Mouse (Mus musculus): Measurements from ENCODE around the gene Sirt2. TPM values are rescaled to one million over a fixed set of nuclear protein-coding genes. Genes with fewer than 3 reads are reported as not detected.

Sirt2 gene
- total RNA-seq, 2 experiments from 2014 or later, result 325 to 336 TPM

DNA sequence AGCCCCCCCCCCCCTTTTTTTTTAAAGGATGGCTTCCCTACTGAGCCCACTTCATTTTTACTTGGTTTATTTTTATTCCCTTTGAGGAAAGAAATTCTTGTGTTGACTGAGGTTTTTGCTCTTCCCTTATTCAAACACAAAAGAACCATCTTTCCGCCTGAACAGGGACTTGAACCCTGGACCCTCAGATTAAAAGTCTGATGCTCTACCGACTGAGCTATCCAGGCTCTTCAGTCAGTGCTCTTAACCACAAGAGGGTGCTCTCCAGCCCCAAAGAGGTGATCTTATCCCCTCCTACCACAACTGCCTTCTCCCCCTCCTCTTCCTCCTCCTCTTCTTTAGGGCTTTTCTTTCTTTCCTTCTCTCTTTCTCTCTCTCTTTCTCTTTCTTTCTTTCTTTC is 27.3 kb downstream of the Sirt2 start:
- DNase-seq (ENCODE audit: low spot score in 2 of 2), result no peak

DNA sequence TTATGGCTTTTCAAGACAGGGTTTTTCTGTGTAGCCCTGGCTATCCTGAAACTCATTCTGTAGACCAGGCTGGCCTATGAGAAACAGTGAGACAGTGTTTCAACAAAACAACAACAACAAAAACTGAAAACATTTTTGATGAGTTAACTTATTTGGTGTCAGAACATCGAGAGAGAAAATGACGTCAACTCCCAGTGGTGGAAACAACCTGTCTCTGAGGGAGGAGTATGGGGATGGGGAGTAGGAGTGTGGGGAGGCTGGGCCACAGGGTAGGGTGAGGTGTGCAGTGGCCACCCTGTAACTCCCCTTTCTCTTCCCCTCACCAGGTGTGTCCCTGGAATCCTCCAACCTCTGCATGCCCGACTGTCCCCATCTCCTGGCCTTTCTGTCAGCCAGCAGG is 28.0 kb downstream of the Sirt2 start:
- DNase-seq (ENCODE audit: low spot score in 2 of 2), result no peak

DNA sequence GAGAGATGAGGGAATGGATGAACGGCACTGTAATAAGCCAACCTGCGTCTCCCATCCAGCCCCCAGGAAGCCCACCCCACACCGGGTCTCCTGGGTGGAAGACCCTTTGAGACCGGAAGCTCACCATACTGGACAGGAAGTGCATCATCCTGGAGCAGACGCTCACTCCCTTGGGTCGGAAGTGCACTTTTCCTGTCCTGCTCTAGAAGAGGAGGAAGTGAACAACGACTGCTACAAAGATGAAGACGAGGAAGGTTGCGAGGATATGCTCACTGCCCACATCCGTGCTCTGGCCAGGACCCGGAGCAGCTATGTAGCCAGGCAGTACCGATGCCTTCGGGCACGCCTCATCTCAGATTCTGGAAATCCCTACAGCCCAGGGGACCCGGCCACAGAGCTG is 29.3 kb downstream of the Sirt2 start:
- no peak for DNase-seq (ENCODE audit: low spot score in 2 of 2)

DNA sequence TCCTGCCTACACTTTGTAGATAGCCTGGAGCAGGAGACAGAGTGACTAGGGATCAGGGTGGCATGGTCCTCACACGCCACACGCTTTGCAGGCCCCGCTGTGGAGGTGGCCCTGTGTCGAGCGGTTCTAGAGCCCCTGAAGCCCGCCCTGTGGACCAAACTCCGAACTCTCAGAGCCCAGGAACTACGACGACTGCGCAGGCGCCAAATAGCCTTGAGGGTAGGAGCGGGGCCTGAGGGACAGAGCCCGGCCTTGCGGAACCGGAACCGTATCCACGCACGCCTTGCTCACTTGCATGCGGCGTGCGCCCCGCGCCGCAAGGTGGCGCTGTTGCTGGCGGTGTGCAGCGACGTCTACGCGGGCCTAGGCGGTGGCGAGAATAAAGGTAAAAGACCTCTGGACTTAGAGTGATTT is 30.0 kb downstream of the Sirt2 start:
- DNase-seq (ENCODE audit: low spot score in 2 of 2), result peak; percentile 65 to 68

DNA sequence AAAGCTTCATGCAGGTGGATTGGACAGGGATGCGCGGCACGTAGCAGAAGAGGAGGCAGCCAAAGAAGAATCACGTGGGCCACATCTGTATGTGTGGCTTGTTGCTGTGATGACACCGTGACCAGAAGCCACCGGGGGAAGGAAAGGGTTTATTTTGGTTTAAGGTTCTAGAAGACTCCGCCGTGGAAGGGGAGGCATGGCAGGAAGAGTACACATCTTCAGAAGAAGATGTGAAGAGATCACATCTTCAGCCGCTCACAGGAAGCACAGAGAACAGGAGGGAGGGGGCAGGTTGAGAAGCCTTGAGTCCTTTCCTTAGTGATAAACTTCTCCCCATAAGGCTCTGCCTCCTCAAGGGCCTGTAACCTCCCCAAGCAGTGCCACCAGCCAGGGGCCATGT is 33.5 kb downstream of the Sirt2 start:
- DNase-seq (ENCODE audit: low spot score in 2 of 2), result no peak

DNA sequence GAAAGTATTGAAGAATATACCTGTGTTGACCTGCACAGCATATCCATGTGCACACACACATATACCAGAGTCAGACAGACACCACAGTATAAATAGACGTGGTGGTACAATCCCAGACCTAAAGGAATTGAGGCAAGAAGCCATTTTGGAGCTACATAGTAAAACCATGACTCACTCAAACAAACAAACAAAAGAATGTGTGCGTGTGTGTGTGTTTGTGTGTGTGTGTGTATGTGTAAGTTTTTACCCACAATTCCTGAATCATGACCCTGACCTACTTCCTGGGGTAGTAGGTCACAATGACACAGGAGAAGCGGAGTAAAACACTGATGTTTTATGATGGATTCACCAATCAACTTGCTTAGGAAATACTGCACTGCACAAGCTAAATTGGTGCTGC is 34.9 kb downstream of the Sirt2 start:
- DNase-seq (ENCODE audit: low spot score in 2 of 2), result no peak

DNA sequence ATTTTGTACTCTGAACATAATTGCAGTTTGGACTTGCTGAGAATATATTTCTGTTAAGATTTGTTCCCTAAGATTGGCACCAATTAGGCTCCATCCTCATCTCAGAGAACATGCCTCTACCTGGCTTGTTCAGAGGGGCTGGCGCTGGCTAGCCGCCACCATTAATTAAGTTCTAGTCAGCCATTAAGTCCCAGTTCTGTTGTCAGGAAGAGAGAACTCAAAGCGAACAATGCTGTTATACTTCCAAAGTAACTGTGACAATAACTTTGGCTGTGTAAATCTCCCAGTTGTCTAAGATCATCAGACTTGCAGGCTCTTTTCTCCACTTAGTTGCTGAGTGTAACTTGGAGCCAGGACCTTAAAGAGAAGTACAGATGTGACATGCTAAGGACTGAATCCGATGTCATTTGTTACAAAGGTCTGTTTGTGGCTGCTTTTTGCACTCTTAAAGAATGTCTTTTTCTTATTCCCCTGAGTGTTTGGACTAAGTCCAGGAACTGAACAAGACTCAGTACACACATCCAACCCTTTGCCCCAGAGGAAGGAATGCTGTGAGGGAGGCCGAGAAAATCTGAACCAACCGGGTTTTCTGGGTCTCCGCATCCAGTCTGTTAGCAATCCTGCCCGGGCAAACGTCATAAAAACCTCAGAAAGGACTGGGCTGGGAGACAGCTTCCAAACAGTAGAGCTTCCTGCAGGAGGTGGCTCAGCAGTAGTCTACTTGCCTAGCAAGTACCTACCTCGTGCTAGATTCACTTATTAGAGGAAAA is 35.6 kb downstream of the Sirt2 start:
- no peak for DNase-seq (ENCODE audit: low spot score in 2 of 2)

DNA sequence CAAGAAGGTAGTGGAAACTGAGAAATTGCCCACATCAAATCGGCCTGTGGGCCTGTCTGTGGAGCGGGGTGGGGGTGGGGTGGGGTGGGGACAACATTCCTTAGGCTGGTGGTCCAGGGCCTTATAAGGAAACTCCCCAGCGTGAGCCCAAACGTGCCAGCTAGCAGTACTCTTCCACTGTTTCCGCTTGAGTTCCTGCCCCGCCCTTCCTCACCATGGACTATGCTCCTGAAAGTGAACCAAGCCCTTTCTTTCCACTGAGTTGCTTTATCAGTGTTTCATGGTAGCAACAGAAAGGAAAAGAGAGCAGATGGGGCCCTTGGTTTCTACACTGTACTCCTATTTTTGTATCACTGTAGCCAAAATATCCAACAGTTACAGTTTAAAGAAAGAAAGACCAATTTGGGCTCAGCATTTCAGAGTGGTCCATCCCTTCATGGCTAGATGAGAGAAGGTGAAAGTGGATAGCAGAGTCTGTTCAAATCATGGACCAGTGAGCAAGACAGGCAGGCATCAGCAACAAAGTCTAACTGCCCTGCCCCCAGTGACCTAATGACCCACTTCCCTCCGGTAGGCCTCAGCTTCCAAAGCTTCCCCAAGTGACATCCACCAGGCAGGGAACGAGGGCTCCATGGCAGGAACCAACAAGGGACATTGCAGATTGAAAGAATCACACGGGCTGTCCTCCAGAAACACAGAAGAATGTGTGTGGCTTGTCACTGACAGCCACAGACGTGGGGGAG is 36.5 kb downstream of the Sirt2 start:
- no peak for DNase-seq (ENCODE audit: low spot score in 2 of 2)

DNA sequence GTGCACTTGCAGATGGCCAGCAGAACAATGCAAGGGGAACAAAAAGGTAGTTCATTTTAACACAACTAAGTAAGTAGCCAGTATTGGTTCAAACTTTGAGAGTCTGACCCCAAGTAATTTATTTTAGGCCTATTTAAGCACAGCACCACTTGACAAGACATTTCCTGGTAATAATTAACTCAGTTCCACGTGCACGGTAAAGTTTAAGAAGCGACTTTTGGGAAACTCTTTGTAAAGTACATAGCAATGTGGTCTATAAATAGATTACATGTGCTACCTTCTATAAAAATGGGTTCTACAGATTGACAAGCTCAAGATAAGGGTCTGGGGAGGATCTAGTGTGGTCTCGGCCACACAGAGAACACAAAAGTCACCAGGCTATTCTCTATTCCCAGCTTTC is 37.2 kb downstream of the Sirt2 start:
- DNase-seq (ENCODE audit: low spot score in 2 of 2), result no peak

DNA sequence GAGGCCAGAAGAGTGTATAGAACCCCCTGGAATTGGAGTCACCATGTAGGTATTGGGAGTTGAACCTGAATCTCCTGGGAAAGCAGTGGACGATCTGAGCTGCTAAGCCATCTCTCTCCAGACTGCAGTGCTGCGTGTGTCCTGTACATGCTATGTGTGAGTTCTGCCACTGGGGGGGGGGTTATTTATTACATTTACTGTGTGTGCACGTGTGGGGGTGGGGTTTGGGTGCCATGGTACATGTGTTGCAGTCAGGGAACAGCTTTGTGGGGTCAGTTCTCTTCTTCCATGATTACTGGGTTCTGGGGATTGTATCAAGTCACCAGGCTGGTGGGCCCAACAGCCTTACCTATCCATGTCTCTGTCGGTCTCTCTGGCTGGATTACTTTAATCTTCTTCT is 40.3 kb downstream of the Sirt2 start:
- DNase-seq (ENCODE audit: low spot score in 2 of 2), result no peak

DNA sequence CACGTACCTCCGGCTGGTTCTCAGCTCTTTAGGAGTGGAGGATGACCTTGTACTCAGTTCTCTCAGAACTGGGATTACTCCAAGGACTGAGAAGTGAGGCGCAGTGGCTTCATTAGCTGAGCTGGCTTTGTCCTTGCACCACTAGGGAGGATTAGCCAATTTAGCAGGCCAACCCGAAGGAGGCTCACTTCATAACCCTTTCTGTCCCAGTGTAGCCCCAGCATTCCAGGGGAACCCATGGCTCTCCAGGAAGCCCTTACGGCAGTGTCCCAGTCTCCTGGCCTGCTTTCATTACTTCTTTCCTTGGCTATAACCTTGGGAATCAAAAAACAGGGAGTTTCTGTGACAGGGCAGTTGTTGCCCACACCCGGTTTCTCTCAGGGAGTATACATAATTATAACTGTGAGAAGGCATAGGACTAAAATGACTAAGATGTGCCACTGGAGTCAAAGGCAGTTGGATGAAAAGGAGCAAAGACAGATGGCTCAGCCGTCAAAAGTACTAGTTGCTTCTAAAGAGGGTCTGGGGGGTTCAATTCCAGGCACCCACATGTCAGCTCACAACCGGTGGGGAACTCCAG is 41.2 kb downstream of the Sirt2 start:
- no peak for DNase-seq (ENCODE audit: low spot score in 2 of 2)

DNA sequence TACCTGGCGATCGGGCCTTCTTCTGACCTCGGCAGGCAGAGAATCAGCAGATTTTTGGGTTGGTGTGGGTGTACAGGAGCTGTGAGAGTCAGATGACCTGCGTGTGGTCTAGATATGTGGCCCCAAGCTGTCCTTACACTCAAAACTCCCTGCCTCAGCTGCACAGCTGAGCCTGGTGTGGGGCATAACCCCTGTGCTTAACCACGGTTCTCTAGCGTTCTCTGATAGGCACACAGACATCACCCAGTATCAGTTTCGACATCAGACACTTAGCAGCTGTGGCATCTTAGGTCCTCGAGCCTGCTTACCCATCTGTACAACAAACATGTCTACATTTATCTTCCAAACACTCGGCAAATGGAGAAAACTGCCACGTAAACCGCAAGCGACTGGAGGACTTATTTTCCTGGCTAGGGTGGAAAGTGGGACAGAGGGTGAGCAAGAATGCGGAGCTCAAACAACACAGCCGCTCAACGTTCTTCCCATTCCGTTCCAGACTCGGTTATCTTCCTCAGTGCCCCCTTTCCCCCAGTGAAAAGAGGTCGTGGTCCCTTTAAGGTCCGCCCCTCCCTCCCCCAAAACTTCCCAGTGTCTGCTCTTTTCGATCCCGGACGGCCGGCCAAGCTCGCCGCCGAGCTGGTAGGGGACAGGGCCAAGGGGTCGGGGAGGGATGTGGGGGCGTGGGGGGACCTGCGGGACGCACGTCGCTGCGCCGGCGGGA is 41.8 kb downstream of the Sirt2 start, which contains the start of gene Hnrnpl:
Gene Hnrnpl (plus strand): TSS at position 321 of the 721 bp plus-strand sequence.
- DNase-seq (ENCODE audit: low spot score in 2 of 2), result peak in 1 of 2 experiments; percentile 67

DNA sequence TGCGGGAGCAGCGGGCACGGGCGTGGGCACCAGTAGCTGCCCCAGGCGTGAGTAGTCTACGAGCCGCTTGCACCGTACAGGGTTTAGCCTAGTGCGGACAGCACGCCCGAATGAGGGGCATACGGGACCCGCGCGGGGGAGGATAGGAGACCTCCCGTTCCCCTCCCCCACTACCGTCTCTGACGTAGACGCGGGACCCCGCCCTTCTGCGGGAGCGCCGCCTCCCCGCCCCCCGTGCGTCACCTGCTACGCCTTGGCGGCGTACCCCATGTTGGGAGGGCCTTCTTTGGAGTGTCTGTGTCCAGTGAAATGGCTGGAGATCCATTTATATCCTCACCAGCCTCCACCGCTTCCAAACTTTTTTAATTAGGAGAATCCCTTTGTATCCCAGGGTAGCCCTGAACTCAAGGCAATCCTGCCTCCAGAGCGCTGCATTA is 42.4 kb downstream of the Sirt2 start:
- DNase-seq (ENCODE audit: low spot score in 2 of 2), result peak; percentile 93 to 96

DNA sequence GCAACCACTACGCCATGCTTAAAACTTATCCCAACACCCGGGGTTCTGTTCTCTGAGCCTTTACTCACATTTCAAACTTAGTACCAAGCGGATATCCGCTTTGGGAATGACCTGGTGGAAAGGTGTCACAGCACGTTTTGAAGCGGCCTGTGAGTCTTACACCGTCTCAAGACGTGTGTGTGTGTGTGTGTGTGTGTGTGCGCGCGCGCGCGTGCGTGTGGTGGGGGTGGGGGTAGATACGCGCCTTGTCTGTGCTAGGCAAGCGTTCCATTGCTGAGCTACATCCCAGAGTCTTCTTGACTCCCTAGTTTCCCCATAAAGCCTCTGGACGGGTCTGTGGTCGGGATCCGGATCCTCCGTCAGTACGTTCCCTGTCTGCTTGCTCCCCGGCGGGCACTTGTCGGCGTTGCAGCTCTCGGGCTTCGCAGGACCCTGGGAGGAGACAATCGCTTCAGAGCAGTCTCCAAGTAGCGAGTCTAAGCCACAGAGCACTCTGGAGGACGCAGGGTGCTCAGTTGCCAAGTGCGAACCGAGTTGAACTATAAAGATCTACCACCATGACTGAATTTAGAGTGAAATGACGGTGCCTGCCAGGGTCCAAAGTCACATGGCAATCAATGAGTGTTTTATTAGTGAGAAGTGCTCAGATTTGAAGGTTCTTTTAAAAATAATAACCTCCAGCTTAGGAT is 43.0 kb downstream of the Sirt2 start:
- DNase-seq (ENCODE audit: low spot score in 2 of 2), result peak in 1 of 2 experiments; percentile 64

DNA sequence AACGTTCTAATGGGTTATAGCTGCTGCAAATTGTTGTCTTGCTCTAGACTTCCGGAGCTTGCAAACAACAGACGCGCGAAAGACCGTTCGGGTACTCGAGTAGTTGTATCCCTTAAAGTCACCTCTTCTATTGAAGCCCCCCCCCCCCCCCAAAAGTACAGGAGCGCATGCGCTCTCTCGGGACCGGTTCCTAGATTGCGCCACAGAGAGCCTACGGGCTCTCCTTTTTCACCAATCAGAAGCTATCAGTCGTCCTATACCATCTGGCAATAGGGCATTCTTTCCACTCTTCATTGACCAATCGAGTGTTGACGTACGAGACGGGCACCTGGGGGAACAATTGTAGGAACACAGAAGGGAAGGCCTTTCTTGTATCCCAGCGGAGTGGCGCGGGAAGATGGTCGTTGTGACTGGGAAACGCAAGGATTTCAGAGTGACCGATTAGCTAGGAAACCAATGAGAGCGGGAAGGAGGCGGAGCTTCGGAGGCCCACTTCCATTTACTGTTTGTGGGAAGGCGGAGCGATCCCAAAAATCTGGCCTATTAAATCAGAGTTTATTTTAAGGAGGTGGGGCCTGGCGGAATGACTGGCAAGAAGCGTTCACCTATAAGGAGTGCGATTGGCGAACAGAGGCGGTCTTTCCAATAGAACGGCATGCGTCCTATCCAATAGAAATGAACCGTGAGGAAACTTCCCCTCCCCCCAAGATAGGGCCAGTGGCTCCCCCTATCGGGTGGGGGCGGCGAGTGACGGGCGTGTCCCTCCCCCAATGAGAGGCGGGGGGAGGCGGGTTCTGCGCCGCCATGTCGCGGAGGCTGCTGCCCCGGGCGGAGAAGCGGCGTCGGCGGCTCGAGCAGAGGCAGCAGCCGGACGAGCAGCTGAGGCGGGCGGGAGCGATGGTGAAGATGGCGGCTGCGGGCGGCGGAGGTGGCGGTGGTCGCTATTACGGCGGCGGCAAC is 43.9 kb downstream of the Sirt2 start:
- peak; percentile 99 to 100 for DNase-seq (ENCODE audit: low spot score in 2 of 2)

DNA sequence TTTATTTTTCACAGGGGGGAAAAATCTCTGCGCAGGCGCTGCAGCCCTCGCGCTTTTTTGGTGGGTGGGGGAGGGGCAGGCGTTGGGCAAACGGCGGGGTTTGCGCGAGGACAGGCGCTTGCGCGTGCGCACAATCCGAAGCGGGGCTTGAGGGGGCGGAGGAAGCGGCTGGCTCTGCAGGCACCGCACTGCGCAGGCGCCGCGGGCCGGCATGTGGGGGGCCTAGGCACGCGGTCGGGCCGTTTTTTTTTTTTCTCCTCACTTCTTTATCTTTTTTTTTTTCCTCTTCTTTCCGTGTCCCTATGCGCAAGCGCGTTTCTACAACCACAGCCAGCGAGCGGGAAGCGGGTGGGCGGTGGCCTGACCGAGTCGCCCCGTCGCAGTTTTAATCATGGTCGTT is 44.7 kb downstream of the Sirt2 start:
- DNase-seq (ENCODE audit: low spot score in 2 of 2), result peak; percentile 87 to 95

DNA sequence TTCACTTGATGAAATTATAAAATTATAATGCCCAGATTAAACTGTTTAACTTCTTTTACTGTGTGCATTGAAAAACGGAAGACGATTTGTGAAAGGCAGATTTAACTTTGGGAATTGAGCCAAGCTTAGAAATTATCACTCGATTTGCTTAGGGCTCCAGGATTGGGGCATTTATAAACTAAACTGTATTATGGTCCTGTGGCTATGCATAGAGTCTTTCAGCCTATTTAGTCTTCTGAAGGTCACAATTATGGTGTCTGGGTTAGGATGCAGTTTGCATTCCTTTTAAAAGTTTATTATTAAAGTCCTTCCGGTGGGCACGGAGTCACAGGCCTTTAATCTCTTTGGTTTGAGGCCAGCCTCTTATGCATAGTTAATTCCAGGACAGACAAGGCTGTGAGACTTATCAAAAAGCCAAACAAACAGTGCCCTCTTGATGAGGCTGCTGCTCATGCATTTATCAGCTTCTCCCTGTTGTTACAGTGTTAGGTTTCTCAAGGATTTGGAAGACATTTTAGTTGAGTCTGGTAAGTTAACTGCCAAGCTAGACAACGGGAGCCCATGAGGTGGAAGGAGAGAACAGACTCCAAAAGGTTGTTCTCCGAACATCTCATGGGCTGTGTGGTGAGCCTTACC is 45.2 kb downstream of the Sirt2 start:
- no peak for DNase-seq (ENCODE audit: low spot score in 2 of 2)

DNA sequence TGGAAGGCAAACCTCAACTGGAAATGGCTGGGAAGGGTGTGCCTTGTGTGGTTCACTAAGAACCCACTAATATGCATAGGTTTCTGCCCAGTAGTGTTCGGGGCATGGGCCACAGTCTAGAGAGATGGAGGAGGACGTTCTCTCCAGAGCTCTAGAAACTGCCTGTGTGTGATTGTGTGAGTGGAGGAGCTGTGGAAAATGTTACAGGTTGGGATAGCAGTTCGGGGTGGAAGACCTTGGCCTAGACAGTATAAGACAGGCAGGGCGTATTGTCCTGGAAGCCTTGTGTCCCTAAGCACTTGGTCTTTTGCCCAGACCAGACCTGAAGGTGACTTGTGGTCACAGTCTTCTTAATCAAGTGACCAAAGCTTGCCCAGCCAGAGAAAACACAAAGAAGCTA is 45.9 kb downstream of the Sirt2 start:
- no peak for DNase-seq (ENCODE audit: low spot score in 2 of 2)

DNA sequence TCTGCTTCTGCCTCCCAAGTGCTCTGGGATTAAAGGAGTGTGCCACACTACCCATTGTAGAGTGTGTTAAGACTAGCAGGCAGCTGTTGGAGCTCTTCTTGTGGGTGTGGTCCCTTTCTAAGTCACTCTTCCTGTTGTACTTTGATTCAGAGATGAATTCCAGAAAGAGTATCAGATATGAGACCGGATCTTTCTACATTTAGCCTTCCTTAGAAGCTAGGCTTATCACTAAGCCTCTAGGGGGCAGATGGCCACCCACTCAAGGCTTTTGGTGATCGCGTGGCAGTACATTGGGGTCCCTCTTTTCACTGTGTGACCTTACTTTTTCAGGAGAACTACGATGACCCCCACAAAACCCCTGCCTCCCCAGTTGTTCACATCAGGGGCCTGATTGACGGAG is 46.4 kb downstream of the Sirt2 start:
- no peak for DNase-seq (ENCODE audit: low spot score in 2 of 2)

All from layer of hippocampus, postnatal 14 days (tissue).